Mouse (Mus musculus) cortical plate, adult 2 months (tissue): ENCODE results near the gene Mau2. TPM values are rescaled to one million over a fixed set of nuclear protein-coding genes. Genes with fewer than 3 reads are reported as not detected.
"Not testable (repeated sequence)": the region's sequence is repeated elsewhere in the genome, so short reads cannot be mapped to it uniquely, and the experiment has no call there.

ENCODE experiments used
- H3K27ac ChIP-seq: fragments of 200-500 bp; 2 replicates; pipeline ENCODE4 v1.5.1; 2012; ENCODE audit warnings: low read length, control low read depth, inconsistent platforms; ENCODE audit not compliant: insufficient read depth
- H3K4me1 ChIP-seq: fragments of 200-500 bp; 2 replicates; pipeline ENCODE4 v1.6.1; 2011; ENCODE audit warnings: low read length; ENCODE audit not compliant: control insufficient read depth, insufficient read depth
- H3K4me3 ChIP-seq: fragments of 200-500 bp; 2 replicates; pipeline ENCODE4 v1.5.1; 2011; ENCODE audit warnings: mild to moderate bottlenecking, low read length, control low read depth; ENCODE audit not compliant: insufficient read depth
- CTCF ChIP-seq: fragments of 200-500 bp; IDR thresholded peaks from 2 replicates; pipeline ENCODE4 v1.5.1; 2011; ENCODE audit warnings: mild to moderate bottlenecking, control low read depth, low read length; ENCODE audit not compliant: insufficient read depth; ENCODE audit errors: extremely low read depth
- POLR2A ChIP-seq: fragments of 200-500 bp; IDR thresholded peaks from 2 replicates; pipeline ENCODE4 v1.6.1; 2011; ENCODE audit warnings: mild to moderate bottlenecking, low read length, control low read depth; ENCODE audit not compliant: insufficient read depth; ENCODE audit errors: extremely low read depth
- polyA plus RNA-seq: library from polyadenylated mRNA; depleted of rRNA; stranded (reverse); fragments of >200 nt; gene quantifications from 2 replicates; pipeline ENCODE4 v1.2.3, GENCODE M21; 2012

Mau2 gene
- polyA plus RNA-seq, 1 experiment: 80.5 TPM

- Histone ChIP-seq H3K27ac (no peak overlapping the region), H3K4me1 (no peaks in the 10 kb centered on the region), H3K4me3 (no peak overlapping the region)
- TF ChIP-seq POLR2A (0 out of 2 replicates have a peak, but pooled peaks have one; percentile 1), CTCF (no peak)
Measured at GRCm38 (mm10) chr8:70073120-70073519, 30.6 kb upstream of the Mau2 start.

GRCm38 (mm10) chr8:70072441-70073069, 30.0 kb upstream of the Mau2 start, which contains the start of gene Tm6sf2:
Gene Tm6sf2 (plus strand): TSS chr8:70072924.
- TF ChIP-seq CTCF (no peak), POLR2A (0 out of 2 replicates have a peak, but pooled peaks have one; percentile 8)
- no peaks in the 10 kb centered on the region for H3K4me1 ChIP-seq
- no peak within 1 kb of the TSS for H3K4me3 ChIP-seq
- H3K27ac ChIP-seq: no peak within 1 kb of the TSS

- Histone ChIP-seq H3K27ac (no peak overlapping the region), H3K4me1 (no peaks in the 10 kb centered on the region), H3K4me3 (no peak overlapping the region)
- TF ChIP-seq POLR2A (no peak), CTCF (no peak)
Measured at GRCm38 (mm10) chr8:70071836-70072440, 29.4 kb upstream of the Mau2 start.

GRCm38 (mm10) chr8:70057721-70058120, 15.2 kb upstream of the Mau2 start:
- TF ChIP-seq POLR2A (no peak), CTCF (no peak)
- Histone ChIP-seq H3K4me1 (no peaks in the 10 kb centered on the region), H3K4me3 (no peak overlapping the region), H3K27ac (no peak overlapping the region)

- not testable (repeated sequence) for H3K27ac ChIP-seq, H3K4me1 ChIP-seq, H3K4me3 ChIP-seq
Measured at GRCm38 (mm10) chr8:70050434-70050833, 7.9 kb upstream of the Mau2 start.

GRCm38 (mm10) chr8:70049662-70050061, 7.1 kb upstream of the Mau2 start:
- TF ChIP-seq CTCF (no peak), POLR2A (no peak)
- H3K4me3 ChIP-seq: no peak overlapping the region
- H3K27ac ChIP-seq: no peak overlapping the region
- H3K4me1 ChIP-seq: no peaks in the 10 kb centered on the region

- peak overlapping the region; percentile 65; the same call in 1 of the 2 replicates for H3K4me3 ChIP-seq
- H3K27ac ChIP-seq: no peak overlapping the region
- H3K4me1 ChIP-seq: peaks cover 10% of the 10 kb centered on the region
- TF ChIP-seq CTCF: no peak
- TF ChIP-seq POLR2A: no peak
Measured at GRCm38 (mm10) chr8:70043996-70044395, 1.5 kb upstream of the Mau2 start.

- TF ChIP-seq POLR2A: no peak
- no peak for TF ChIP-seq CTCF
- Histone ChIP-seq H3K4me1 (peaks cover 10% of the 10 kb centered on the region), H3K4me3 (peak overlapping the region; percentile 65), H3K27ac (peak overlapping the region; percentile 30; the same call in 1 of the 2 replicates)
Measured at GRCm38 (mm10) chr8:70041885-70042546, 518 bp downstream of the Mau2 start.

GRCm38 (mm10) chr8:70037994-70038393, 4.5 kb downstream of the Mau2 start:
- Histone ChIP-seq H3K4me1 (peaks cover 7% of the 10 kb centered on the region), H3K27ac (no peak overlapping the region), H3K4me3 (no peak overlapping the region)
- TF ChIP-seq CTCF (no peak), POLR2A (no peak)

GRCm38 (mm10) chr8:70030255-70030654, 12.3 kb downstream of the Mau2 start:
- Histone ChIP-seq H3K4me3 (no peak overlapping the region), H3K4me1 (no peaks in the 10 kb centered on the region), H3K27ac (no peak overlapping the region)
- TF ChIP-seq CTCF (no peak), POLR2A (no peak)
